Mouse (Mus musculus): ENCODE data around the gene Fry.

GRCm38 (mm10) chr5:150466132-150466531 is 347.7 kb downstream of the Fry start:
- TF ChIP-seq CTCF (IDR thresholded peaks at IDR 0.05; ENCODE audit: extremely low read depth, insufficient read length, insufficient replicate concordance, low read depth, low read length): no peak
- no peak for TF ChIP-seq POLR2A (IDR thresholded peaks at IDR 0.05; ENCODE audit: low read depth, low read length)
